Mouse (Mus musculus): ENCODE measurements around the gene Sgsm1.

DNA sequence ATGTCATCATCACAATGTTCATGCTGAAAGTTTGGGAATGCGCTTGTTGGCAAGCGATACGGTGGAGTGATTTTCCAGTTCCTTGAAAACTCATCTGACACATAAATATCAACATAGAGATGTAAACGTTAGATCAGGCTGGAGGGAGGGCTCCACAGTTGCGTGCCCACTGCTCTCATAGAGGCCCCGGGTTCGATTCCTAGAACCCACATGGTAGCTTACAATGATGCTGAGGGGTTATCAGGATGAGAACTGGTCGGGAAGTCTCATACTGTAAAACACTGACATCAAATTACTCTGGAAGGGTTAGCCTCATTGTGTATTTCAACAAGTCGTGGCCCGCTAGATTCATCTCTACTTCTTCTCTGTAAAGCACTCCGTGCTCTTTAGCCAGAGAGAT lies 24.5 kb downstream of the Sgsm1 start:
- TF ChIP-seq CTCF (IDR thresholded peaks at IDR 0.05; ENCODE audit: low read depth) (no peak), EP300 (optimal IDR thresholded peaks at IDR 0.05) (no peak)

Data from stomach, postnatal 0 days (tissue).